Mouse (Mus musculus): ENCODE measurements around the gene Lcn9. TPM values are rescaled to one million over a fixed set of nuclear protein-coding genes. Genes with fewer than 3 reads are reported as not detected.

Gene Lcn9
- not detected for polyA plus RNA-seq (2015; fragmentation: Illumina TruSeq; extraction: RNeasy Lipid Tissue Mini Kit (QIAGEN cat#74804); ENCODE audit: low read depth, low replicate concordance)

DNA sequence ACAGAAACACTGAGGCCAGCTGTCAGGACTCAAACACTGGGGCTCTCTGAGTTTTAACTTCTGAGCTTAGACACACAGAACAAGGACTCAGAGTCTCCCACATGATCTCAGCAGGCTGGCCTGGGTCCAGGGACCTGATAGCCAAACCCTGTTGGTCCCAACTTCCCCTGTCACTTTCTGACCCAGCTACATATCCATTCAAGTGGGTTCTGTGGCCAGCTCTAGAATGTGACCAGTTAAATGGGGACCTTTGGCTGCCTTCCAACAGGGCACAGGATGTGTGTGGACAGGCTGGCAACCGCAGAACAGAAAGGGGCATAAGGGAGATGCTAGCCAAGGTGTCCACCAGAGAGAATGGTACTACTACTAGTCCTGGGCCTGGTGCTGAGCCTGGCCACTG is at the start of gene Lcn9:
Lcn9 (plus strand) TSS at position 348 of the 400 bp plus-strand sequence.

GRCm38 (mm10) chr2:25776717-25777116 is 46.2 kb upstream of the Lcn9 start, which contains the start of gene Lcn11:
Lcn11 (plus strand) TSS chr2:25777017.

GRCm38 (mm10) chr2:25781957-25782356 is 41.0 kb upstream of the Lcn9 start, which contains the start of gene Gm13539:
Gm13539 (plus strand) TSS chr2:25782257.

DNA sequence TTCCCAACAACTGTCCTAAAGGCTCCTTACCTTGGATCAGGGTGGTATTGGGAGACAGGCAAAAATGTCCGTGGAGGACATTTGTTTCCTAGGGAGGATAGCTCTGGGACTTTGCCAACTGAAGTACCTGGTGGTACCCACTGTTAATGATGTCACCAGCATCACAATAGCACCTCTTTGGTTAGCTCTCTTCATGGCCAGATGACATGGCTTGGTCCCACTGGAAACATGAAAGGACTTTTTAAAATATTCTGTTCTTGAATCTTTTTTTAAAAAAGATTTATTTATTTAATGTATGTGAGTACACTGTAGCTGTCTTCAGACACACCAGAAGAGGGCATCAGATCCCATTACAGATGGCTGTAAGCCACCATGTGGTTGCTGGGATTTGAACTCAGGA is 7.2 kb upstream of the Lcn9 start, which contains the start of gene Glt6d1:
Glt6d1 (minus strand) TSS at position 101 of the 400 bp plus-strand sequence.

DNA sequence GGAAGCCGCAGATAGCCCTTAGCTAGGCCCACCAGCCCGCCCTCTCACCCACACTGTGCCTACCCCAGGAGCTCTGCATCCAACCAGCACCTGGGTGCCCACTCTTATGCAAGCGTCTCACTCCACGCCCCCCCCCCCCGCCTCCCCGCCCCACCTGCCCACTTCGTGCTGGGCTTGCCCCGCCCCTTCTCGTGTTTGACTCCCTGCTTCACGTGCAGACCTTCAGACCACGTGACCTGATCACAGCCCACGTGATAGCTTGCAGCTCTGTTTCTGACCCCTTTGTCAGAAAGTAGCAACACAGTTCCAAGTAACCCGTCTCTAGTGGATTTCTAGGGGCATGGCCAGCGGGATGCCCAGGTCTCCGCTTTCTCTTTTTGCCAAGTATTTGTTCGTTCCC is 24.3 kb downstream of the Lcn9 start, which contains the start of gene Sohlh1:
Sohlh1 (minus strand) TSS at position 23 of the 400 bp plus-strand sequence.

GRCm38 (mm10) chr2:25863337-25864131 is 40.6 kb downstream of the Lcn9 start, which contains the start of gene Kcnt1:
Kcnt1 (plus strand) TSS chr2:25863734.

Other genes with a start within 250 kb of the Lcn9 start
- 0.95 TPM for gene Mamdc4, start 248.3 kb upstream of the Lcn9 start, polyA plus RNA-seq (2015; fragmentation: Illumina TruSeq; extraction: RNeasy Lipid Tissue Mini Kit (QIAGEN cat#74804); ENCODE audit: low read depth, low replicate concordance)
- gene Phpt1, start 247.9 kb upstream of the Lcn9 start, polyA plus RNA-seq (2015; fragmentation: Illumina TruSeq; extraction: RNeasy Lipid Tissue Mini Kit (QIAGEN cat#74804); ENCODE audit: low read depth, low replicate concordance), result 94.8 TPM
- gene Ajm1, start 241.4 kb upstream of the Lcn9 start, polyA plus RNA-seq (2015; fragmentation: Illumina TruSeq; extraction: RNeasy Lipid Tissue Mini Kit (QIAGEN cat#74804); ENCODE audit: low read depth, low replicate concordance), result 44.4 TPM
- 145 TPM for gene Rabl6, start 214.6 kb upstream of the Lcn9 start, polyA plus RNA-seq (2015; fragmentation: Illumina TruSeq; extraction: RNeasy Lipid Tissue Mini Kit (QIAGEN cat#74804); ENCODE audit: low read depth, low replicate concordance)
- gene Ccdc183, start 205.5 kb upstream of the Lcn9 start, polyA plus RNA-seq (2015; fragmentation: Illumina TruSeq; extraction: RNeasy Lipid Tissue Mini Kit (QIAGEN cat#74804); ENCODE audit: low read depth, low replicate concordance), result not detected
- 54.0 TPM for gene Tmem141, start 201.1 kb upstream of the Lcn9 start, polyA plus RNA-seq (2015; fragmentation: Illumina TruSeq; extraction: RNeasy Lipid Tissue Mini Kit (QIAGEN cat#74804); ENCODE audit: low read depth, low replicate concordance)
- 0.79 TPM for gene Fcna, start 195.1 kb upstream of the Lcn9 start, polyA plus RNA-seq (2015; fragmentation: Illumina TruSeq; extraction: RNeasy Lipid Tissue Mini Kit (QIAGEN cat#74804); ENCODE audit: low read depth, low replicate concordance)
- gene Lcn8, start 170.0 kb upstream of the Lcn9 start, polyA plus RNA-seq (2015; fragmentation: Illumina TruSeq; extraction: RNeasy Lipid Tissue Mini Kit (QIAGEN cat#74804); ENCODE audit: low read depth, low replicate concordance), result not detected
- gene Lcn5, start 165.2 kb upstream of the Lcn9 start, polyA plus RNA-seq (2015; fragmentation: Illumina TruSeq; extraction: RNeasy Lipid Tissue Mini Kit (QIAGEN cat#74804); ENCODE audit: low read depth, low replicate concordance), result not detected
- gene Lcn6, start 146.4 kb upstream of the Lcn9 start, polyA plus RNA-seq (2015; fragmentation: Illumina TruSeq; extraction: RNeasy Lipid Tissue Mini Kit (QIAGEN cat#74804); ENCODE audit: low read depth, low replicate concordance), result not detected
- gene Lcn10, start 140.4 kb upstream of the Lcn9 start, polyA plus RNA-seq (2015; fragmentation: Illumina TruSeq; extraction: RNeasy Lipid Tissue Mini Kit (QIAGEN cat#74804); ENCODE audit: low read depth, low replicate concordance), result not detected
- gene Obp2a, start 123.1 kb upstream of the Lcn9 start, polyA plus RNA-seq (2015; fragmentation: Illumina TruSeq; extraction: RNeasy Lipid Tissue Mini Kit (QIAGEN cat#74804); ENCODE audit: low read depth, low replicate concordance), result not detected
- 81.8 TPM for gene Bmyc, start 116.4 kb upstream of the Lcn9 start, polyA plus RNA-seq (2015; fragmentation: Illumina TruSeq; extraction: RNeasy Lipid Tissue Mini Kit (QIAGEN cat#74804); ENCODE audit: low read depth, low replicate concordance)
- not detected for gene Obp2b, start 86.1 kb upstream of the Lcn9 start, polyA plus RNA-seq (2015; fragmentation: Illumina TruSeq; extraction: RNeasy Lipid Tissue Mini Kit (QIAGEN cat#74804); ENCODE audit: low read depth, low replicate concordance)
- not detected for gene Lcn3, start 57.6 kb upstream of the Lcn9 start, polyA plus RNA-seq (2015; fragmentation: Illumina TruSeq; extraction: RNeasy Lipid Tissue Mini Kit (QIAGEN cat#74804); ENCODE audit: low read depth, low replicate concordance)
- not detected for gene Lcn11, start 46.1 kb upstream of the Lcn9 start, polyA plus RNA-seq (2015; fragmentation: Illumina TruSeq; extraction: RNeasy Lipid Tissue Mini Kit (QIAGEN cat#74804); ENCODE audit: low read depth, low replicate concordance)
- gene Gm13539, start 40.9 kb upstream of the Lcn9 start, polyA plus RNA-seq (2015; fragmentation: Illumina TruSeq; extraction: RNeasy Lipid Tissue Mini Kit (QIAGEN cat#74804); ENCODE audit: low read depth, low replicate concordance), result not detected
- not detected for gene Glt6d1, start 7.3 kb upstream of the Lcn9 start, polyA plus RNA-seq (2015; fragmentation: Illumina TruSeq; extraction: RNeasy Lipid Tissue Mini Kit (QIAGEN cat#74804); ENCODE audit: low read depth, low replicate concordance)
- gene Sohlh1, start 24.1 kb downstream of the Lcn9 start, polyA plus RNA-seq (2015; fragmentation: Illumina TruSeq; extraction: RNeasy Lipid Tissue Mini Kit (QIAGEN cat#74804); ENCODE audit: low read depth, low replicate concordance), result not detected
- 90.6 TPM for gene Kcnt1, start 40.6 kb downstream of the Lcn9 start, polyA plus RNA-seq (2015; fragmentation: Illumina TruSeq; extraction: RNeasy Lipid Tissue Mini Kit (QIAGEN cat#74804); ENCODE audit: low read depth, low replicate concordance)
- 50.1 TPM for gene Camsap1, start 160.1 kb downstream of the Lcn9 start, polyA plus RNA-seq (2015; fragmentation: Illumina TruSeq; extraction: RNeasy Lipid Tissue Mini Kit (QIAGEN cat#74804); ENCODE audit: low read depth, low replicate concordance)
- gene Ubac1, start 198.6 kb downstream of the Lcn9 start, polyA plus RNA-seq (2015; fragmentation: Illumina TruSeq; extraction: RNeasy Lipid Tissue Mini Kit (QIAGEN cat#74804); ENCODE audit: low read depth, low replicate concordance), result 68.4 TPM

All from brain, adult 10 weeks (tissue).